ENCODE assay signal across 8 mouse cellular contexts in genomic region chr2:30771368-30771805, GRCm38 (mm10). TPM values are rescaled to one million over a fixed set of nuclear protein-coding genes. Genes with fewer than 3 reads are reported as not detected.
DNase-seq lines count a peak whose midpoint lies in the region; ATAC-seq and TF ChIP-seq lines count a peak whose summit lies in the region.

No protein-coding gene starts in this region.

- H3K4me2 ChIP-seq in kidney, postnatal 0 days (ENCODE audit: low read length): peak overlapping the region; percentile 79
- peak overlapping the region; percentile 99 for H3K4me2 ChIP-seq in liver, embryonic 13.5 days

- no peaks in the 10 kb centered on the region for H3K27me3 ChIP-seq in kidney, postnatal 0 days (ENCODE audit: insufficient read depth, low read length)
- peaks cover 8% of the 10 kb centered on the region for H3K27me3 ChIP-seq in liver, embryonic 13.5 days
- H3K27me3 ChIP-seq in small intestine, adult 2 months (ENCODE audit: control insufficient read depth, insufficient read depth, low read length): no peaks in the 10 kb centered on the region

- ATAC-seq in kidney, postnatal 0 days (replicated peaks; ENCODE audit: low FRiP score, low read depth): no peak
- peak; percentile 9; the same call in 1 of the 2 replicates for ATAC-seq in granulocyte monocyte progenitor cell, adult 5-6 weeks (replicated peaks; ENCODE audit: poor library complexity, severe bottlenecking)
- ATAC-seq in liver, embryonic 13.5 days (ENCODE audit: low read depth): no peak

- no peak for TF ChIP-seq CTCF in kidney, postnatal 0 days (IDR thresholded peaks at IDR 0.05; ENCODE audit: low read depth)
- no peak for TF ChIP-seq CTCF in cortical plate, adult 2 months (IDR thresholded peaks at IDR 0.05; ENCODE audit: extremely low read depth, insufficient read depth, low read length)
- no peak for TF ChIP-seq CTCF in small intestine, adult 2 months (IDR thresholded peaks at IDR 0.05; ENCODE audit: extremely low read depth, insufficient read length, insufficient replicate concordance, low read depth, low read length)

- WGBS in kidney, postnatal 0 days: under 1% methylated on average over 51 of the region's 51 CpGs
- WGBS in liver, embryonic 13.5 days (ENCODE audit: insufficient replicate concordance): under 1% methylated on average over 51 of the region's 51 CpGs
- WGBS in small intestine, adult 2 months: 1% methylated on average over 51 of the region's 51 CpGs

- H3K36me3 ChIP-seq in kidney, postnatal 0 days (ENCODE audit: insufficient read depth, low read length): no peaks in the 10 kb centered on the region
- no peaks in the 10 kb centered on the region for H3K36me3 ChIP-seq in liver, embryonic 13.5 days
- H3K36me3 ChIP-seq in small intestine, adult 2 months (ENCODE audit: control insufficient read depth, insufficient read depth, low read length): no peaks in the 10 kb centered on the region

- no peak for TF ChIP-seq POLR2A in cortical plate, adult 2 months (IDR thresholded peaks at IDR 0.05; ENCODE audit: extremely low read depth, insufficient read depth, low read length)
- no peak for TF ChIP-seq POLR2A in small intestine, adult 2 months (IDR thresholded peaks at IDR 0.05; ENCODE audit: low read depth, low read length)

- peaks cover 26% of the 10 kb centered on the region for H3K4me1 ChIP-seq in kidney, postnatal 0 days (replicated peaks; ENCODE audit: insufficient read depth, low read length)
- H3K4me1 ChIP-seq in cortical plate, adult 2 months (ENCODE audit: control insufficient read depth, insufficient read depth, low read length): peaks cover 7% of the 10 kb centered on the region
- peaks cover 71% of the 10 kb centered on the region for H3K4me1 ChIP-seq in liver, embryonic 13.5 days (replicated peaks)
- peaks cover 13% of the 10 kb centered on the region for H3K4me1 ChIP-seq in small intestine, adult 2 months (ENCODE audit: control insufficient read depth, insufficient read depth, insufficient read length, low read length)

- DNase-seq in kidney, postnatal 0 days (ENCODE audit: low spot score): no peak
- DNase-seq in kidney, postnatal 25 days: no peak
- no peak for DNase-seq in liver, embryonic 13.5 days
- DNase-seq in cerebellum, adult 18-20 months: no peak
- DNase-seq in gastrocnemius, adult 18-20 months (ENCODE audit: low spot score): no peak

- H3K4me3 ChIP-seq in kidney, postnatal 0 days (replicated peaks; ENCODE audit: low read depth, low read length): peak overlapping the region; percentile 38
- H3K4me3 ChIP-seq in cortical plate, adult 2 months (ENCODE audit: insufficient read depth, low read length): peak overlapping the region; percentile 14
- H3K4me3 ChIP-seq in liver, embryonic 13.5 days (replicated peaks): peak overlapping the region; percentile 72
- peak overlapping the region; percentile 46 for H3K4me3 ChIP-seq in small intestine, adult 2 months (ENCODE audit: low read depth, low read length)

- H3K9me3 ChIP-seq in kidney, postnatal 0 days (replicated peaks; ENCODE audit: low read length): no peaks in the 10 kb centered on the region
- no peaks in the 10 kb centered on the region for H3K9me3 ChIP-seq in liver, embryonic 13.5 days (replicated peaks)

- peak overlapping the region; percentile 67 for H3K9ac ChIP-seq in kidney, postnatal 0 days (ENCODE audit: low read depth, low read length)
- H3K9ac ChIP-seq in liver, embryonic 13.5 days: peak overlapping the region; percentile 89

- H3K27ac ChIP-seq in kidney, postnatal 0 days: peak overlapping the region; percentile 94
- H3K27ac ChIP-seq in cortical plate, adult 2 months (ENCODE audit: insufficient read depth, low read length): peak overlapping the region; percentile 74
- H3K27ac ChIP-seq in liver, embryonic 13.5 days: peak overlapping the region; percentile 100
- no peak overlapping the region for H3K27ac ChIP-seq in small intestine, adult 2 months (ENCODE audit: insufficient read depth, low read depth, low read length)

RNA-seq across cellular contexts. Expression of gene 1700001O22Rik, which starts 32.1 kb away (rescaled TPM):
- 4.6 TPM in 2 replicates for polyA plus RNA-seq in kidney, postnatal 0 days (2015; fragmentation: Nextera tagmentation; extraction: Ambion mirVana)
- polyA plus RNA-seq in cortical plate, adult 2 months (2012; rRNA removed): 13.5 and 17.5 TPM in 2 replicates
- total RNA-seq in granulocyte monocyte progenitor cell, adult 5-6 weeks (2014; fragmentation: Nextera tagmentation): not detected in 2 replicates
- total RNA-seq in granulocyte monocyte progenitor cell, adult 5-6 weeks (2017): 0.73 TPM in 1 of 2 replicates, not detected in the other
- 0.10 and 0.17 TPM in 2 replicates for polyA plus RNA-seq in liver, embryonic 13.5 days (2015; fragmentation: Nextera tagmentation; extraction: Ambion mirVana)
- 0.71 and 1.9 TPM in 2 replicates for polyA plus RNA-seq in small intestine, adult 2 months (2012; rRNA removed)
- 1 to 10 TPM; 2.4 to 8.2 TPM for total RNA-seq in gastrocnemius, adult 18-20 months (2021)

RNA-seq across cellular contexts. Expression of gene Ntmt1, which starts 36.2 kb away (rescaled TPM):
- polyA plus RNA-seq in kidney, postnatal 0 days (2015; fragmentation: Nextera tagmentation; extraction: Ambion mirVana): 77.4 and 81.4 TPM in 2 replicates
- 47.1 TPM in 2 replicates for polyA plus RNA-seq in cortical plate, adult 2 months (2012; rRNA removed)
- 20.2 and 26.8 TPM in 2 replicates for total RNA-seq in granulocyte monocyte progenitor cell, adult 5-6 weeks (2014; fragmentation: Nextera tagmentation)
- total RNA-seq in granulocyte monocyte progenitor cell, adult 5-6 weeks (2017): 16.2 and 18.6 TPM in 2 replicates
- 35.5 and 36.3 TPM in 2 replicates for polyA plus RNA-seq in liver, embryonic 13.5 days (2015; fragmentation: Nextera tagmentation; extraction: Ambion mirVana)
- polyA plus RNA-seq in small intestine, adult 2 months (2012; rRNA removed): 14.3 and 23.8 TPM in 2 replicates
- 10 to 100 TPM; 10.6 to 11.3 TPM for total RNA-seq in gastrocnemius, adult 18-20 months (2021)

RNA-seq across cellular contexts. Expression of gene Asb6, which starts 58.7 kb away (rescaled TPM):
- 26.1 and 26.9 TPM in 2 replicates for polyA plus RNA-seq in kidney, postnatal 0 days (2015; fragmentation: Nextera tagmentation; extraction: Ambion mirVana)
- 44.1 and 45.8 TPM in 2 replicates for polyA plus RNA-seq in cortical plate, adult 2 months (2012; rRNA removed)
- total RNA-seq in granulocyte monocyte progenitor cell, adult 5-6 weeks (2014; fragmentation: Nextera tagmentation): 8.4 and 18.9 TPM in 2 replicates
- 12.2 and 27.1 TPM in 2 replicates for total RNA-seq in granulocyte monocyte progenitor cell, adult 5-6 weeks (2017)
- polyA plus RNA-seq in liver, embryonic 13.5 days (2015; fragmentation: Nextera tagmentation; extraction: Ambion mirVana): 34.6 and 36.6 TPM in 2 replicates
- 23.5 and 31.7 TPM in 2 replicates for polyA plus RNA-seq in small intestine, adult 2 months (2012; rRNA removed)
- total RNA-seq in gastrocnemius, adult 18-20 months (2021): 1 to 10 TPM; 7.2 to 9.7 TPM

Comparison
In these comparisons a context has a peak if more than half of its experiments do, and no peak if none do; other contexts are left out.
1. H3K4me3 ChIP-seq: peak in every context shown above with its lines; median percentile 72 in liver, embryonic 13.5 days; 46 in small intestine, adult 2 months; 38 in kidney, postnatal 0 days; 14 in cortical plate, adult 2 months.